ENCODE assay signal across 15 mouse cellular contexts in the genomic region with DNA sequence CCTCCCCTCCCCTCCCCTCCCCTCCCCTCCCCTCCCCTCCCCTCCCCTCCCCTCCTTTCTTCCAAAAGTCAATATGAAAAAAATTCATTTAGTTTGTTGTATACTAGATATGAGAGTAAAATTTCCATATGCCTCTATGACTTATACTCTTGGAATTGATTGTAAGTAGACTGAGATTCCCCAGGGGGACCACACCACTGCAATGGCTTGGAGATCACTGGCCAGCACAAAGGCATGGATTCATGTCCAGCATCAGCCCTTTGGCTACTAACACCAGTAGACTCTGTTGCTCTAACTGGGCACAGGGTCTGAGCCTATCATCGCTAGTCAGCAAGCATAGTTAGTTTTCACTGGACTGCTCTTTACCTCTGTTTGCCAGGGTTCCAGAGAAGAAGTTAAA.
"Had no signal": no experiment of that assay in that cellular context is flagged by ENCODE, and none has a peak within 500 bp of the region (broad histone marks: within the 10 kb centered on the region; RNA-seq: fewer than 3 reads in every experiment).

No protein-coding gene starts in this region.

- H3K36me3 ChIP-seq: neural tube, embryonic 15.5 days; stomach, embryonic 15.5 days had no signal

- H3K27me3 ChIP-seq: neural tube, embryonic 15.5 days; stomach, embryonic 15.5 days had no signal

- H3K4me2 ChIP-seq: neural tube, embryonic 15.5 days; stomach, embryonic 15.5 days had no signal

- H3K4me1 ChIP-seq: neural tube, embryonic 15.5 days; stomach, embryonic 15.5 days had no signal

- H3K27ac ChIP-seq: stomach, embryonic 15.5 days; stomach, postnatal 0 days had no signal

- H3K4me3 ChIP-seq: neural tube, embryonic 15.5 days; stomach, embryonic 15.5 days had no signal

- H3K9ac ChIP-seq: neural tube, embryonic 15.5 days; stomach, embryonic 15.5 days had no signal

- DNase-seq: retina, postnatal 1 day; right cerebral cortex, adult 18-20 months; right cerebral cortex, postnatal 14 days; right cerebral cortex, postnatal 25 days; right cerebral cortex, postnatal 4 days; spleen, adult 18-20 months; thymus, adult 18-20 months; thymus, adult 2 months; thymus, postnatal 14 days; thymus, postnatal 25 days; thymus, postnatal 36 days; thymus, postnatal 4 days had no signal

- H3K9me3 ChIP-seq: neural tube, embryonic 15.5 days; stomach, embryonic 15.5 days had no signal
